In genomic region chr7:132360336-132360735, GRCm38 (mm10) we compare ENCODE assay signal across 15 mouse cellular contexts.
"Had no signal": no experiment of that assay in that cellular context is flagged by ENCODE, and none has a peak within 500 bp of the region (broad histone marks: within the 10 kb centered on the region; RNA-seq: fewer than 3 reads in every experiment).

No protein-coding gene starts in this region.

- H3K36me3 ChIP-seq: midbrain, embryonic 13.5 days; midbrain, embryonic 15.5 days; neural tube, embryonic 12.5 days; stomach, embryonic 15.5 days had no signal

- H3K27ac ChIP-seq: midbrain, embryonic 13.5 days; midbrain, embryonic 15.5 days; neural tube, embryonic 12.5 days; stomach, embryonic 15.5 days; stomach, postnatal 0 days had no signal

- H3K9me3 ChIP-seq: midbrain, embryonic 13.5 days; midbrain, embryonic 15.5 days; neural tube, embryonic 12.5 days; stomach, embryonic 15.5 days had no signal

- H3K9ac ChIP-seq: lung, embryonic 14.5 days; midbrain, embryonic 13.5 days; midbrain, embryonic 15.5 days; neural tube, embryonic 12.5 days; stomach, embryonic 15.5 days had no signal

- H3K4me1 ChIP-seq: midbrain, embryonic 15.5 days; stomach, embryonic 15.5 days had no signal

- DNase-seq: lung, adult 18-20 months; lung, embryonic 14.5 days; lung, postnatal 10 days; lung, postnatal 4 days; right cerebral cortex, postnatal 14 days; thymus, adult 2 months; thymus, postnatal 25 days; thymus, postnatal 4 days had no signal

- H3K4me2 ChIP-seq: lung, embryonic 14.5 days; midbrain, embryonic 11.5 days; midbrain, embryonic 13.5 days; midbrain, embryonic 15.5 days; neural tube, embryonic 12.5 days; stomach, embryonic 15.5 days had no signal

- H3K4me3 ChIP-seq: megakaryocyte, embryonic 14.5 days; midbrain, embryonic 13.5 days; midbrain, embryonic 15.5 days; neural tube, embryonic 12.5 days; stomach, embryonic 15.5 days had no signal

- ATAC-seq: midbrain, embryonic 13.5 days; midbrain, embryonic 15.5 days had no signal

- H3K27me3 ChIP-seq: midbrain, embryonic 13.5 days; midbrain, embryonic 15.5 days; neural tube, embryonic 12.5 days; stomach, embryonic 15.5 days had no signal
